Mouse (Mus musculus) embryonic fibroblast, embryonic 13.5 days (primary cell): ENCODE data around the gene Ccr7. TPM values are rescaled to one million over a fixed set of nuclear protein-coding genes. Genes with fewer than 3 reads are reported as not detected.

Source experiments
- H3K27ac ChIP-seq: 2 replicates; pipeline ENCODE4 v1.5.1; 2012; ENCODE audit warnings: low read length, control low read depth, inconsistent platforms; ENCODE audit not compliant: insufficient read depth
- H3K4me1 ChIP-seq: 2 replicates; pipeline ENCODE4 v1.6.1; 2011; ENCODE audit warnings: low read length; ENCODE audit not compliant: control insufficient read depth, insufficient read depth
- H3K4me3 ChIP-seq: 2 replicates; pipeline ENCODE4 v1.5.1; 2011; ENCODE audit warnings: mild to moderate bottlenecking, control low read depth, low read length; ENCODE audit not compliant: insufficient read depth
- CTCF ChIP-seq: IDR thresholded peaks from 2 replicates; pipeline ENCODE4 v1.5.1; 2011; ENCODE audit warnings: mild to moderate bottlenecking, control low read depth, low read length, moderate library complexity, borderline replicate concordance; ENCODE audit not compliant: insufficient read depth
- POLR2A ChIP-seq: IDR thresholded peaks from 2 replicates; pipeline ENCODE4 v1.6.1; 2011; ENCODE audit warnings: low read depth, mild to moderate bottlenecking, control low read depth, low read length, moderate library complexity
- polyA plus RNA-seq: library from polyadenylated mRNA; stranded (reverse); fragments of >200 nt; gene quantifications from 2 replicates; pipeline ENCODE4 v1.2.4, GENCODE M21; 2011; ENCODE audit warnings: low read depth; ENCODE audit not compliant: missing spikeins, insufficient read length

The Ccr7 gene
- not detected in 2 replicates for polyA plus RNA-seq

DNA sequence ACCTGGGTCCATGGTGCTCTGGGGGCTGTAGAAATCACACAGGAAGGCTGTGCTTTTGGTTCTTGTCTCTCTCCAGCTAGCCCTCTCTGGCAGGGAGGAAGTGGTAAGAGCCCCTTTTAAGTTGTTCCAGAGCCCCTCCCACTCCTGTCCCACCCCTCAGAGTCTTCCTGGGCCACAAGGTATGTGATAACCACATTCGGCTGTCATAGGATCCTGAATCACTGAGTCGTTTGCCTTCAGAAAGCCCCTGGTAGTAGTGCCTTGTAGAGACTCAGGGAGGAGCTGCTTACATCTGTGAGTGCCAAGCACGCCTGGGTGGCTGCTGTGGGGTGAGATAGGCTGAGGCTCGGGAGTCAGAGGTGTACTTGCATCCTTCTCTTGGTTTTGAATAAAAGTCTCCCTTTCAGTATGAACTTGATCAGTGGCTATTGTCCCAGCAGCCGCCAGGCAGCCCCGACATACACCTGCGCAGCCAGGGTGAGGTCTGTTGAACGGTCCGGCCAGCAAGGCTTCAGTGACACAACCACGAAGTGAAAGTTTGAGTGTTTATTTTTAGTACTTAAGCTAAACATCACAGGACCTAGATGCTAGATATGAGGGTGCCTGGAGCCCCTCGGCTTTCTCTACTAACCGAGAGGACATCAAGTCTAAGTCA lies at the start of gene Ccr7:
Gene Ccr7, minus strand, starts transcription at position 91 of the 655 bp plus-strand sequence.
- TF ChIP-seq POLR2A (no peak), CTCF (no peak)
- Histone ChIP-seq H3K27ac (no peak within 1 kb of the TSS), H3K4me1 (no peaks in the 10 kb centered on the region), H3K4me3 (no peak within 1 kb of the TSS)

GRCm38 (mm10) chr11:99189154-99189582 lies 34.3 kb upstream of the Ccr7 start:
- Histone ChIP-seq H3K4me3 (no peak overlapping the region), H3K27ac (no peak overlapping the region), H3K4me1 (no peaks in the 10 kb centered on the region)
- no peak for TF ChIP-seq POLR2A
- peak; percentile 52 for TF ChIP-seq CTCF

DNA sequence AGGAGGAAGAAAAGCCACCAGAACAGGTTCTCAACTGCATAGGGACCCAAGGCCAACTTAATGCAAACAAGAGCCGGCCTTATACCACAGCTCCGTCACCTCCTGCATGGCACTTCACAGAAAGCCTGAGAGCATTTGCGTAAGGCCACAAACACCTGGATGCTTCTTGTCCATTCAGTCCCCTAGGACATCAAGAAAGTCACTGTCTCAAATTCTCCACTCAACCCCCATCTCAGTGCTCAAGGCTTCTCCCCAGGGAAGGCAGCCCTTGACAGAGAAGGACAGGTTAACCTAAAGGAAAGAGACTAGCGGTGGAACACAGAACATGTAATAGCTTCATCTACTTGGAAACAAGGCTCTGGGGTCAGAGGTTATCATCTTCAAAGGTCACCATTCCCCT lies 32.5 kb upstream of the Ccr7 start:
- TF ChIP-seq POLR2A (no peak), CTCF (no peak)
- Histone ChIP-seq H3K27ac (no peak overlapping the region), H3K4me1 (no peaks in the 10 kb centered on the region), H3K4me3 (no peak overlapping the region)

DNA sequence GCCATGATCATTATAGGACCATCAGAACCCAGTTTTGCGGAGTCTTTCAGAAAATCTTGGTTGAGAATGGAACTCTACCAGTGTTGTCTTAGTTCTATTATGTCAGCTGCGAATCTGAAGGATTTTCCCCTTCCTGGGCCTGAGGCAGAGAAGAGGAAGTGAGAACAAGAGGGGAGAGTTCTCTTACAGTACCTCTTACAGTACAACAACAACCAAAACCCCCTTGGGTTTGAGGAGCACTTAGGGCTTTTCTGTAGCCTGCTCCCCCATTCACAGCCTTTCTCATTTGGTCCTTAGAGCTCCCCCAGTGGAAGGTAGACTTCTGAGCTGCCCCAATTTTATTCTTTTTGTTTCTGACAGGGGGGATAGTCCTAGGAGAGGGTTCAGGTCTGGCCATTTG lies 32.0 kb upstream of the Ccr7 start:
- H3K4me3 ChIP-seq, result no peak overlapping the region
- no peaks in the 10 kb centered on the region for H3K4me1 ChIP-seq
- no peak overlapping the region for H3K27ac ChIP-seq
- TF ChIP-seq POLR2A (no peak), CTCF (no peak)

GRCm38 (mm10) chr11:99182575-99182974 lies 27.7 kb upstream of the Ccr7 start:
- TF ChIP-seq POLR2A (no peak), CTCF (no peak)
- Histone ChIP-seq H3K4me3 (no peak overlapping the region), H3K4me1 (no peaks in the 10 kb centered on the region), H3K27ac (no peak overlapping the region)

DNA sequence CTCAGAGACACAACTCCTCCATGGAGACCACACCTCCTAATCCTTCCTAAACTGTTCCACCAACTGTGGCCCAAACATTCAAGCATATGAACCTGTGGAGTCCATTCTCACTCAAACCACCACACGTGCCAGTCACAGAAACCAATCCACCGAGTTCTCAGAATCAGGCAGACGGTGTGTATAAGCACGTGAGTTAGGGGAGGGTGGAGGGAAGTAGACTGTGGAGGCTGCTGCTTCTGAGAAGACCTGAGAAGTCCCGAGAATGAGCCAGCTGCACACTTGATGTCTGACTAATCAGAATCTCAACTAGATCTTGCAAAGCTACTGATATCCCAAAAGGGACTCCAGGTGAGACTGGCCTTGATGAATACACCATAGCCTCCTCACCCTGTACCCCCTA lies 25.2 kb upstream of the Ccr7 start:
- H3K4me3 ChIP-seq, result no peak overlapping the region
- no peak overlapping the region for H3K27ac ChIP-seq
- no peaks in the 10 kb centered on the region for H3K4me1 ChIP-seq
- TF ChIP-seq CTCF, result no peak
- TF ChIP-seq POLR2A, result no peak

GRCm38 (mm10) chr11:99177925-99178198 lies 23.0 kb upstream of the Ccr7 start:
- no peak overlapping the region for H3K4me3 ChIP-seq
- H3K27ac ChIP-seq, result no peak overlapping the region
- no peak for TF ChIP-seq CTCF
- no peak for TF ChIP-seq POLR2A
- no peaks in the 10 kb centered on the region for H3K4me1 ChIP-seq

- no peak for TF ChIP-seq CTCF
- TF ChIP-seq POLR2A, result no peak
- Histone ChIP-seq H3K27ac (no peak overlapping the region), H3K4me1 (no peaks in the 10 kb centered on the region), H3K4me3 (no peak overlapping the region)
Observed at GRCm38 (mm10) chr11:99177054-99177924, 22.4 kb upstream of the Ccr7 start.

DNA sequence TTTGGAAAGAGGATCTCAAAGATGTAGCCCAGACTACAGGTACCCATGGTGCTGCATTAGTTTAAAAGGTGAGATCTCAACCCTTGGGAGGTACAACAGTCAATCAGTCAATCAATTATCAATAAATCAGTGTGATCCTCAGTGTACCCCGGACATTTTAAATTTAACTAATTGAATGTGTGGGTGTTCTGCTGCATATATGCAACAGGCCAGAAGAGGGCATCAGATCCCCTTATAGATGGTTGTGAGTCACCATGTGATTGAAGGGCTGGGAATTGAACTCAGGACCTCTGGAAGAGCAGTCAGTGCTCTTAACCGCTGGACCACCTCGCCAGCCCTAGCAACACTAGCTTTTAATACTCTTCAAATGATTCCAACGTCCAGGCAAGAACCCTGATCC lies 17.1 kb upstream of the Ccr7 start:
- no peak overlapping the region for H3K27ac ChIP-seq
- no peaks in the 10 kb centered on the region for H3K4me1 ChIP-seq
- no peak overlapping the region for H3K4me3 ChIP-seq
- TF ChIP-seq POLR2A (no peak), CTCF (no peak)

DNA sequence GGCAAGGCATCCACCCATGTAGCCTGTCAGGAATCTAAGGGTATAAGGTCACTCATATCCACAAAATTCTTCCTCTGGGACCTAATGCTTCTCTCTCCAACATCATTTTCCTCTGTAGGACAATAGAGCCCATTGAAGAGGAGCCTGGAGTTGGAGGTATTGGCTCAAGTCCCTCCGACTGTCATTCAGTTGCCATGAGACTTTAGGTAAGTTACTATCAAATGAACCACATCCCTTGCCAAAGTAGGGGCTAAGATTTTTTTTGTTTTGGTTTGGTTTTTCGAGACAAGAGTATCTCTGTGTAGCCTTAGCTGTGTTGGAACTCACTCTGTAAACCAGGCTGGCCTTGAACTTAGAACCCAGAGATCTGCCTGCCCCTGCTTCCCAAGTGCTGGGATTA lies 16.6 kb upstream of the Ccr7 start:
- Histone ChIP-seq H3K27ac (no peak overlapping the region), H3K4me3 (no peak overlapping the region), H3K4me1 (no peaks in the 10 kb centered on the region)
- no peak for TF ChIP-seq CTCF
